Mouse (Mus musculus) adrenal gland, postnatal 14 days (tissue): Measurements from ENCODE around the gene Aspscr1. TPM values are rescaled to one million over a fixed set of nuclear protein-coding genes. Genes with fewer than 3 reads are reported as not detected.

Experiments
- DNase-seq: peaks from one replicate; pipeline ENCODE4 v3.0.0; 2021; ENCODE audit warnings: mixed read lengths
- microRNA-seq, 2 experiments: library from miRNA; unstranded; fragments of <30 nt; microRNA quantifications; one replicate each; pipeline ENCODE4 v1.2.0; 2021
- total RNA-seq: library from RNA; stranded (reverse); gene quantifications from 2 replicates; pipeline ENCODE4 v1.2.3, GENCODE M21; 2021

Gene Aspscr1
- total RNA-seq, 1 experiment from 2014 or later: 69.4 TPM

GRCm38 (mm10) chr11:120733521-120733920 is 60.7 kb downstream of the Aspscr1 start:
- DNase-seq: peak; percentile 83

- no peak for DNase-seq
These were observed 63.7 kb downstream of the Aspscr1 start for GRCm38 (mm10) chr11:120736424-120736823.

GRCm38 (mm10) chr11:120740981-120741380 is 68.2 kb downstream of the Aspscr1 start:
- peak; percentile 61 for DNase-seq

- no peak for DNase-seq
These were observed 71.4 kb downstream of the Aspscr1 start for GRCm38 (mm10) chr11:120744121-120744701.

GRCm38 (mm10) chr11:120747974-120748373 is 75.2 kb downstream of the Aspscr1 start:
- DNase-seq: no peak

- peak; percentile 60 for DNase-seq
These were observed 76.7 kb downstream of the Aspscr1 start for GRCm38 (mm10) chr11:120749430-120749829.

GRCm38 (mm10) chr11:120751606-120752005 is 78.8 kb downstream of the Aspscr1 start:
- DNase-seq: no peak

Small RNA genes within 50 kb of the gene (microRNA-seq; reads per million reads assigned to microRNA genes)
- 0.38 to 0.43 reads per million in 2 experiments for gene Mir6936

Other genes starting within 250 kb of the Aspscr1 start
- gene Nploc4, start 235.3 kb upstream of the Aspscr1 start, total RNA-seq: 73.8 and 82.5 TPM in 2 replicates
- 2.3 and 4.7 TPM in 2 replicates for gene Tspan10, start 230.3 kb upstream of the Aspscr1 start, total RNA-seq
- gene Pde6g, start 219.5 kb upstream of the Aspscr1 start, total RNA-seq: 0.33 TPM in 1 of 2 replicates, not detected in the other
- 53.9 and 58.6 TPM in 2 replicates for gene Oxld1, start 214.9 kb upstream of the Aspscr1 start, total RNA-seq
- 20.6 and 28.1 TPM in 2 replicates for gene Ccdc137, start 214.9 kb upstream of the Aspscr1 start, total RNA-seq
- 19.6 and 23.4 TPM in 2 replicates for gene Arl16, start 205.4 kb upstream of the Aspscr1 start, total RNA-seq
- gene Mrpl12, start 188.4 kb upstream of the Aspscr1 start, total RNA-seq: 161 TPM in 2 replicates
- gene Slc25a10, start 181.1 kb upstream of the Aspscr1 start, total RNA-seq: 50.7 and 64.4 TPM in 2 replicates
- gene Gcgr, start 142.3 kb upstream of the Aspscr1 start, total RNA-seq: 2.3 and 11.7 TPM in 2 replicates
- 52.6 and 67.9 TPM in 2 replicates for gene Mcrip1, start 123.2 kb upstream of the Aspscr1 start, total RNA-seq
- gene Ppp1r27, start 121.8 kb upstream of the Aspscr1 start, total RNA-seq: 0.48 TPM in 1 of 2 replicates, not detected in the other
- 449 and 479 TPM in 2 replicates for gene P4hb, start 99.7 kb upstream of the Aspscr1 start, total RNA-seq
- gene Arhgdia, start 91.3 kb upstream of the Aspscr1 start, total RNA-seq: 268 and 310 TPM in 2 replicates
- 120 and 128 TPM in 2 replicates for gene Alyref, start 74.6 kb upstream of the Aspscr1 start, total RNA-seq
- gene Anapc11, start 74.6 kb upstream of the Aspscr1 start, total RNA-seq: 68.3 and 69.0 TPM in 2 replicates
- 1.6 TPM in 1 of 2 replicates, not detected in the other for gene Npb, start 64.5 kb upstream of the Aspscr1 start, total RNA-seq
- gene Pcyt2, start 55.0 kb upstream of the Aspscr1 start, total RNA-seq: 148 and 187 TPM in 2 replicates
- gene Sirt7, start 47.7 kb upstream of the Aspscr1 start, total RNA-seq: 37.1 and 39.7 TPM in 2 replicates
- 51.8 and 55.3 TPM in 2 replicates for gene Mafg, start 39.4 kb upstream of the Aspscr1 start, total RNA-seq
- gene Pycr1, start 29.2 kb upstream of the Aspscr1 start, total RNA-seq: 1.6 TPM in 2 replicates
- gene Myadml2, start 24.8 kb upstream of the Aspscr1 start, total RNA-seq: 0.94 TPM in 1 of 2 replicates, not detected in the other
- gene Notum, start 11.8 kb upstream of the Aspscr1 start, total RNA-seq: 8.3 and 11.2 TPM in 2 replicates
- 46.4 and 52.5 TPM in 2 replicates for gene Cenpx, start 40.8 kb downstream of the Aspscr1 start, total RNA-seq
- gene Lrrc45, start 41.0 kb downstream of the Aspscr1 start, total RNA-seq: 27.2 and 31.5 TPM in 2 replicates
- 3.2 and 5.3 TPM in 2 replicates for gene Rac3, start 48.5 kb downstream of the Aspscr1 start, total RNA-seq
- 31.8 and 41.9 TPM in 2 replicates for gene Dcxr, start 54.3 kb downstream of the Aspscr1 start, total RNA-seq
- 7.3 and 10.2 TPM in 2 replicates for gene Cbr2, start 59.1 kb downstream of the Aspscr1 start, total RNA-seq
- gene Hmga1b, start 89.8 kb downstream of the Aspscr1 start, total RNA-seq: 20.9 and 46.6 TPM in 2 replicates
- gene Rfng, start 111.2 kb downstream of the Aspscr1 start, total RNA-seq: 18.5 and 18.6 TPM in 2 replicates
- 101 and 107 TPM in 2 replicates for gene Gps1, start 111.3 kb downstream of the Aspscr1 start, total RNA-seq
- 64.5 and 70.5 TPM in 2 replicates for gene Dus1l, start 123.4 kb downstream of the Aspscr1 start, total RNA-seq
- gene Fasn, start 151.6 kb downstream of the Aspscr1 start, total RNA-seq: 94.1 and 150 TPM in 2 replicates